Mouse (Mus musculus): ENCODE measurements around the gene G6pc. TPM values are rescaled to one million over a fixed set of nuclear protein-coding genes. Genes with fewer than 3 reads are reported as not detected.

Gene G6pc
- polyA plus RNA-seq, 1 experiment from 2014 or later, result 1.1 TPM

- no peak for ATAC-seq (replicated peaks; ENCODE audit: low FRiP score)
- peaks cover 30% of the 10 kb centered on the region for H3K4me1 ChIP-seq
- WGBS, result 83% methylated on average over 9 of the region's 9 CpGs
- H3K4me2 ChIP-seq, result no peak overlapping the region
- H3K27ac ChIP-seq, result no peak overlapping the region
- H3K9me3 ChIP-seq (replicated peaks), result no peaks in the 10 kb centered on the region
- no peaks in the 10 kb centered on the region for H3K36me3 ChIP-seq
- no peaks in the 10 kb centered on the region for H3K27me3 ChIP-seq
- H3K4me3 ChIP-seq (replicated peaks), result no peak overlapping the region
- no peak overlapping the region for H3K9ac ChIP-seq
Observed at GRCm38 (mm10) chr11:101335685-101336084, 31.7 kb upstream of the G6pc start.

- WGBS, result 0% methylated on average over 9 of the region's 9 CpGs
- ATAC-seq (replicated peaks; ENCODE audit: low FRiP score), result peak; percentile 90
Observed at GRCm38 (mm10) chr11:101338123-101338760, 29.1 kb upstream of the G6pc start.

GRCm38 (mm10) chr11:101347083-101347775, 20.1 kb upstream of the G6pc start:
- Histone ChIP-seq H3K4me3 (replicated peaks) (no peak overlapping the region), H3K4me1 (peaks cover 6% of the 10 kb centered on the region; the same call in 1 of the 2 replicates), H3K36me3 (no peaks in the 10 kb centered on the region), H3K9ac (no peak overlapping the region), H3K9me3 (replicated peaks) (no peaks in the 10 kb centered on the region), H3K27ac (no peak overlapping the region), H3K27me3 (no peaks in the 10 kb centered on the region), H3K4me2 (no peak overlapping the region)
- no peak for ATAC-seq (replicated peaks; ENCODE audit: low FRiP score)
- WGBS, result 74% methylated on average over 10 of the region's 10 CpGs

More at GRCm38 (mm10) chr11:101338123-101338760, 29.1 kb upstream of the G6pc start:
- Histone ChIP-seq H3K4me3 (replicated peaks) (peak overlapping the region; percentile 39), H3K9ac (0 out of 2 replicates have a peak overlapping the region, but pooled peaks have one; percentile 33), H3K4me2 (peak overlapping the region; percentile 65), H3K36me3 (no peaks in the 10 kb centered on the region), H3K4me1 (peaks cover 29% of the 10 kb centered on the region), H3K27me3 (no peaks in the 10 kb centered on the region), H3K27ac (peak overlapping the region; percentile 79), H3K9me3 (replicated peaks) (no peaks in the 10 kb centered on the region)

GRCm38 (mm10) chr11:101348774-101349173, 18.6 kb upstream of the G6pc start:
- 70% methylated on average over 7 of the region's 7 CpGs for WGBS
- peaks cover 6% of the 10 kb centered on the region; the same call in 1 of the 2 replicates for H3K4me1 ChIP-seq
- no peaks in the 10 kb centered on the region for H3K9me3 ChIP-seq (replicated peaks)
- no peaks in the 10 kb centered on the region for H3K27me3 ChIP-seq
- no peaks in the 10 kb centered on the region for H3K36me3 ChIP-seq
- H3K4me3 ChIP-seq (replicated peaks), result no peak overlapping the region
- no peak overlapping the region for H3K4me2 ChIP-seq
- H3K27ac ChIP-seq, result no peak overlapping the region
- no peak overlapping the region for H3K9ac ChIP-seq
- no peak for ATAC-seq (replicated peaks; ENCODE audit: low FRiP score)

GRCm38 (mm10) chr11:101349216-101349615, 18.1 kb upstream of the G6pc start:
- H3K4me3 ChIP-seq (replicated peaks), result no peak overlapping the region
- H3K4me1 ChIP-seq, result peaks cover 6% of the 10 kb centered on the region; the same call in 1 of the 2 replicates
- no peak overlapping the region for H3K27ac ChIP-seq
- no peak overlapping the region for H3K4me2 ChIP-seq
- no peak overlapping the region for H3K9ac ChIP-seq
- H3K36me3 ChIP-seq, result no peaks in the 10 kb centered on the region
- H3K9me3 ChIP-seq (replicated peaks), result no peaks in the 10 kb centered on the region
- WGBS, result 80% methylated on average over 3 of the region's 3 CpGs
- H3K27me3 ChIP-seq, result no peaks in the 10 kb centered on the region
- no peak for ATAC-seq (replicated peaks; ENCODE audit: low FRiP score)

- Histone ChIP-seq H3K4me1 (peaks cover 6% of the 10 kb centered on the region; the same call in 1 of the 2 replicates), H3K27ac (no peak overlapping the region), H3K36me3 (no peaks in the 10 kb centered on the region), H3K27me3 (no peaks in the 10 kb centered on the region), H3K4me2 (no peak overlapping the region), H3K9me3 (replicated peaks) (no peaks in the 10 kb centered on the region), H3K4me3 (replicated peaks) (no peak overlapping the region), H3K9ac (no peak overlapping the region)
- no peak for ATAC-seq (replicated peaks; ENCODE audit: low FRiP score)
- whole genome bisulfite sequencing, result 49% methylated on average over 11 of the region's 11 CpGs
Observed at GRCm38 (mm10) chr11:101351100-101351720, 16.2 kb upstream of the G6pc start.

- H3K9me3 ChIP-seq (replicated peaks), result no peaks in the 10 kb centered on the region
- no peaks in the 10 kb centered on the region for H3K36me3 ChIP-seq
- H3K4me3 ChIP-seq (replicated peaks), result no peak overlapping the region
- WGBS, result 56% methylated on average over 3 of the region's 3 CpGs
- H3K9ac ChIP-seq, result no peak overlapping the region
- H3K4me2 ChIP-seq, result no peak overlapping the region
- peaks cover 6% of the 10 kb centered on the region; the same call in 1 of the 2 replicates for H3K4me1 ChIP-seq
- H3K27me3 ChIP-seq, result no peaks in the 10 kb centered on the region
- ATAC-seq (replicated peaks; ENCODE audit: low FRiP score), result no peak
- H3K27ac ChIP-seq, result no peak overlapping the region
Observed at GRCm38 (mm10) chr11:101351721-101352111, 15.6 kb upstream of the G6pc start.

GRCm38 (mm10) chr11:101353436-101353835, 13.9 kb upstream of the G6pc start:
- Histone ChIP-seq H3K36me3 (no peaks in the 10 kb centered on the region), H3K27ac (peak overlapping the region; percentile 14; the same call in 1 of the 2 replicates), H3K27me3 (no peaks in the 10 kb centered on the region), H3K4me2 (no peak overlapping the region), H3K9me3 (replicated peaks) (no peaks in the 10 kb centered on the region), H3K4me1 (peaks cover 6% of the 10 kb centered on the region; the same call in 1 of the 2 replicates), H3K4me3 (replicated peaks) (no peak overlapping the region), H3K9ac (no peak overlapping the region)
- ATAC-seq (replicated peaks; ENCODE audit: low FRiP score), result no peak
- WGBS, result 73% methylated on average over 12 of the region's 12 CpGs

GRCm38 (mm10) chr11:101354438-101355010, 12.8 kb upstream of the G6pc start:
- Histone ChIP-seq H3K9me3 (replicated peaks) (no peaks in the 10 kb centered on the region), H3K36me3 (no peaks in the 10 kb centered on the region), H3K27ac (no peak overlapping the region), H3K9ac (no peak overlapping the region), H3K4me1 (peaks cover 8% of the 10 kb centered on the region), H3K4me2 (no peak overlapping the region), H3K4me3 (replicated peaks) (no peak overlapping the region), H3K27me3 (no peaks in the 10 kb centered on the region)
- ATAC-seq (replicated peaks; ENCODE audit: low FRiP score), result no peak
- 84% methylated on average over 5 of the region's 5 CpGs for WGBS

- Histone ChIP-seq H3K9ac (no peak overlapping the region), H3K27ac (no peak overlapping the region), H3K36me3 (no peaks in the 10 kb centered on the region), H3K4me1 (peaks cover 21% of the 10 kb centered on the region), H3K9me3 (replicated peaks) (no peaks in the 10 kb centered on the region), H3K4me2 (no peak overlapping the region), H3K4me3 (replicated peaks) (no peak overlapping the region), H3K27me3 (no peaks in the 10 kb centered on the region)
- ATAC-seq (replicated peaks; ENCODE audit: low FRiP score), result no peak
- WGBS, result 86% methylated on average over 2 of the region's 2 CpGs
Observed at GRCm38 (mm10) chr11:101355916-101356315, 11.4 kb upstream of the G6pc start.

GRCm38 (mm10) chr11:101357505-101358182, 9.7 kb upstream of the G6pc start:
- 83% methylated on average over 3 of the region's 3 CpGs for WGBS
- no peak overlapping the region for H3K9ac ChIP-seq

More at GRCm38 (mm10) chr11:101357505-101358182, 9.7 kb upstream of the G6pc start:
- H3K27ac ChIP-seq, result no peak overlapping the region
- no peaks in the 10 kb centered on the region for H3K27me3 ChIP-seq
- H3K36me3 ChIP-seq, result no peaks in the 10 kb centered on the region
- no peak for ATAC-seq (replicated peaks; ENCODE audit: low FRiP score)
- H3K4me3 ChIP-seq (replicated peaks), result no peak overlapping the region
- peaks cover 25% of the 10 kb centered on the region for H3K4me1 ChIP-seq
- H3K4me2 ChIP-seq, result no peak overlapping the region
- H3K9me3 ChIP-seq (replicated peaks), result no peaks in the 10 kb centered on the region
